Mouse (Mus musculus): Measurements from ENCODE around the gene Olfr804. TPM values are rescaled to one million over a fixed set of nuclear protein-coding genes. Genes with fewer than 3 reads are reported as not detected.

Gene Olfr804
- polyA plus RNA-seq (2015; fragmentation: Nextera tagmentation; extraction: Ambion mirVana): not detected in 2 replicates

GRCm38 (mm10) chr10:129702910-129703309 is at the start of gene Olfr804:
Gene Olfr804, plus strand, starts transcription at chr10:129703210.
- Histone ChIP-seq H3K4me1 (no peaks in the 10 kb centered on the region), H3K4me3 (replicated peaks) (no peak within 1 kb of the TSS), H3K4me2 (no peak within 1 kb of the TSS), H3K27ac (replicated peaks) (no peak within 1 kb of the TSS), H3K36me3 (no peaks in the 10 kb centered on the region), H3K27me3 (replicated peaks) (no peaks in the 10 kb centered on the region), H3K9ac (replicated peaks) (no peak within 1 kb of the TSS), H3K9me3 (replicated peaks) (no peaks in the 10 kb centered on the region)
- no peak for ATAC-seq (ENCODE audit: low FRiP score)

GRCm38 (mm10) chr10:129657394-129657793 is 45.6 kb upstream of the Olfr804 start, which contains the start of gene Olfr800:
Gene Olfr800, plus strand, starts transcription at chr10:129657694.
- no peak within 1 kb of the TSS for H3K4me2 ChIP-seq
- H3K4me1 ChIP-seq: no peaks in the 10 kb centered on the region

GRCm38 (mm10) chr10:129673765-129674164 is 29.2 kb upstream of the Olfr804 start, which contains the start of gene Olfr801:
Gene Olfr801, minus strand, starts transcription at chr10:129673865.
- H3K9me3 ChIP-seq (replicated peaks): no peaks in the 10 kb centered on the region
- H3K36me3 ChIP-seq: no peaks in the 10 kb centered on the region
- no peaks in the 10 kb centered on the region for H3K27me3 ChIP-seq (replicated peaks)
- no peaks in the 10 kb centered on the region for H3K4me1 ChIP-seq
- no peak for ATAC-seq (ENCODE audit: low FRiP score)
- H3K9ac ChIP-seq (replicated peaks): no peak within 1 kb of the TSS
- no peak within 1 kb of the TSS for H3K27ac ChIP-seq (replicated peaks)
- 85% methylated on average over 1 of the region's 1 CpGs for WGBS
- no peak within 1 kb of the TSS for H3K4me3 ChIP-seq (replicated peaks)
- H3K4me2 ChIP-seq: no peak within 1 kb of the TSS

More at GRCm38 (mm10) chr10:129657394-129657793, 45.6 kb upstream of the Olfr804 start, which contains the start of gene Olfr800:
- ATAC-seq (ENCODE audit: low FRiP score): no peak
- H3K36me3 ChIP-seq: no peaks in the 10 kb centered on the region
- H3K9ac ChIP-seq (replicated peaks): no peak within 1 kb of the TSS
- H3K9me3 ChIP-seq (replicated peaks): no peaks in the 10 kb centered on the region
- no peak within 1 kb of the TSS for H3K4me3 ChIP-seq (replicated peaks)
- no peaks in the 10 kb centered on the region for H3K27me3 ChIP-seq (replicated peaks)
- no peak within 1 kb of the TSS for H3K27ac ChIP-seq (replicated peaks)

GRCm38 (mm10) chr10:129688069-129688468 is 14.9 kb upstream of the Olfr804 start, which contains the start of gene Olfr802:
Gene Olfr802, minus strand, starts transcription at chr10:129688169.
- no peaks in the 10 kb centered on the region for H3K9me3 ChIP-seq (replicated peaks)
- H3K9ac ChIP-seq (replicated peaks): no peak within 1 kb of the TSS
- H3K4me3 ChIP-seq (replicated peaks): no peak within 1 kb of the TSS
- no peak within 1 kb of the TSS for H3K4me2 ChIP-seq
- no peaks in the 10 kb centered on the region for H3K27me3 ChIP-seq (replicated peaks)
- no peaks in the 10 kb centered on the region for H3K36me3 ChIP-seq
- no peaks in the 10 kb centered on the region for H3K4me1 ChIP-seq
- no peak for ATAC-seq (ENCODE audit: low FRiP score)
- H3K27ac ChIP-seq (replicated peaks): no peak within 1 kb of the TSS
- WGBS: 56% methylated on average over 1 of the region's 1 CpGs

- no peaks in the 10 kb centered on the region for H3K36me3 ChIP-seq
- no peak within 1 kb of the TSS for H3K9ac ChIP-seq (replicated peaks)
- no peak for ATAC-seq (ENCODE audit: low FRiP score)
- no peak within 1 kb of the TSS for H3K4me3 ChIP-seq (replicated peaks)
- no peak within 1 kb of the TSS for H3K4me2 ChIP-seq
- H3K27ac ChIP-seq (replicated peaks): no peak within 1 kb of the TSS
- no peaks in the 10 kb centered on the region for H3K4me1 ChIP-seq
- no peaks in the 10 kb centered on the region for H3K9me3 ChIP-seq (replicated peaks)
- no peaks in the 10 kb centered on the region for H3K27me3 ChIP-seq (replicated peaks)
- WGBS: 81% methylated on average over 2 of the region's 2 CpGs
Observed at GRCm38 (mm10) chr10:129694186-129694585, 8.8 kb upstream of the Olfr804 start, which contains the start of gene Olfr803. Gene Olfr803, minus strand, starts transcription at chr10:129694286.

GRCm38 (mm10) chr10:129729275-129729674 is 26.3 kb downstream of the Olfr804 start, which contains the start of gene Olfr805:
Gene Olfr805, minus strand, starts transcription at chr10:129729375.
- no peak within 1 kb of the TSS for H3K9ac ChIP-seq (replicated peaks)
- H3K4me1 ChIP-seq: no peaks in the 10 kb centered on the region
- no peaks in the 10 kb centered on the region for H3K36me3 ChIP-seq
- no peak within 1 kb of the TSS for H3K4me3 ChIP-seq (replicated peaks)
- no peak within 1 kb of the TSS for H3K27ac ChIP-seq (replicated peaks)
- no peaks in the 10 kb centered on the region for H3K9me3 ChIP-seq (replicated peaks)
- no peaks in the 10 kb centered on the region for H3K27me3 ChIP-seq (replicated peaks)
- WGBS: 100% methylated on average over 2 of the region's 2 CpGs
- no peak for ATAC-seq (ENCODE audit: low FRiP score)
- H3K4me2 ChIP-seq: no peak within 1 kb of the TSS

- Histone ChIP-seq H3K4me1 (no peaks in the 10 kb centered on the region), H3K9ac (replicated peaks) (no peak within 1 kb of the TSS), H3K27ac (replicated peaks) (no peak within 1 kb of the TSS), H3K27me3 (replicated peaks) (no peaks in the 10 kb centered on the region), H3K36me3 (no peaks in the 10 kb centered on the region), H3K9me3 (replicated peaks) (no peaks in the 10 kb centered on the region), H3K4me2 (no peak within 1 kb of the TSS), H3K4me3 (replicated peaks) (no peak within 1 kb of the TSS)
- ATAC-seq (ENCODE audit: low FRiP score): no peak
Observed at GRCm38 (mm10) chr10:129741821-129742220, 38.8 kb downstream of the Olfr804 start, which contains the start of gene Olfr806. Gene Olfr806, minus strand, starts transcription at chr10:129741921.

- WGBS: 90% methylated on average over 1 of the region's 1 CpGs
- H3K27ac ChIP-seq (replicated peaks): no peak within 1 kb of the TSS
- H3K36me3 ChIP-seq: no peaks in the 10 kb centered on the region
- no peak within 1 kb of the TSS for H3K4me3 ChIP-seq (replicated peaks)
- ATAC-seq (ENCODE audit: low FRiP score): no peak
- H3K27me3 ChIP-seq (replicated peaks): no peaks in the 10 kb centered on the region
- no peak within 1 kb of the TSS for H3K9ac ChIP-seq (replicated peaks)
- no peaks in the 10 kb centered on the region for H3K4me1 ChIP-seq
- H3K4me2 ChIP-seq: no peak within 1 kb of the TSS
- no peaks in the 10 kb centered on the region for H3K9me3 ChIP-seq (replicated peaks)
Observed at GRCm38 (mm10) chr10:129757693-129758092, 54.7 kb downstream of the Olfr804 start, which contains the start of gene Olfr807. Gene Olfr807, minus strand, starts transcription at chr10:129757793.

Small RNA genes lying within 50 kb of the gene (microRNA-seq; reads per million reads assigned to microRNA genes)
- gene Gm24485: not detected

Other genes with a start within 250 kb of the Olfr804 start
- not detected in 2 replicates for gene Olfr787, start 241.3 kb upstream of the Olfr804 start, polyA plus RNA-seq (2015; fragmentation: Nextera tagmentation; extraction: Ambion mirVana)
- gene Olfr788, start 232.2 kb upstream of the Olfr804 start, polyA plus RNA-seq (2015; fragmentation: Nextera tagmentation; extraction: Ambion mirVana): not detected in 2 replicates
- gene Olfr789, start 218.5 kb upstream of the Olfr804 start, polyA plus RNA-seq (2015; fragmentation: Nextera tagmentation; extraction: Ambion mirVana): not detected in 2 replicates
- gene Olfr790, start 204.7 kb upstream of the Olfr804 start, polyA plus RNA-seq (2015; fragmentation: Nextera tagmentation; extraction: Ambion mirVana): not detected in 2 replicates
- not detected in 2 replicates for gene Olfr791, start 181.4 kb upstream of the Olfr804 start, polyA plus RNA-seq (2015; fragmentation: Nextera tagmentation; extraction: Ambion mirVana)
- gene Olfr792, start 164.0 kb upstream of the Olfr804 start, polyA plus RNA-seq (2015; fragmentation: Nextera tagmentation; extraction: Ambion mirVana): not detected in 2 replicates
- gene Olfr794, start 135.6 kb upstream of the Olfr804 start, polyA plus RNA-seq (2015; fragmentation: Nextera tagmentation; extraction: Ambion mirVana): not detected in 2 replicates
- gene Olfr796, start 90.6 kb upstream of the Olfr804 start, polyA plus RNA-seq (2015; fragmentation: Nextera tagmentation; extraction: Ambion mirVana): not detected in 2 replicates
- gene Olfr798, start 75.3 kb upstream of the Olfr804 start, polyA plus RNA-seq (2015; fragmentation: Nextera tagmentation; extraction: Ambion mirVana): not detected in 2 replicates
- not detected in 2 replicates for gene Olfr799, start 65.7 kb upstream of the Olfr804 start, polyA plus RNA-seq (2015; fragmentation: Nextera tagmentation; extraction: Ambion mirVana)
- not detected in 2 replicates for gene Olfr800, start 45.5 kb upstream of the Olfr804 start, polyA plus RNA-seq (2015; fragmentation: Nextera tagmentation; extraction: Ambion mirVana)
- not detected in 2 replicates for gene Olfr801, start 29.3 kb upstream of the Olfr804 start, polyA plus RNA-seq (2015; fragmentation: Nextera tagmentation; extraction: Ambion mirVana)
- gene Olfr802, start 15.0 kb upstream of the Olfr804 start, polyA plus RNA-seq (2015; fragmentation: Nextera tagmentation; extraction: Ambion mirVana): 0.08 TPM in 1 of 2 replicates, not detected in the other
- not detected in 2 replicates for gene Olfr803, start 8.9 kb upstream of the Olfr804 start, polyA plus RNA-seq (2015; fragmentation: Nextera tagmentation; extraction: Ambion mirVana)
- not detected in 2 replicates for gene Olfr805, start 26.2 kb downstream of the Olfr804 start, polyA plus RNA-seq (2015; fragmentation: Nextera tagmentation; extraction: Ambion mirVana)
- not detected in 2 replicates for gene Olfr806, start 38.7 kb downstream of the Olfr804 start, polyA plus RNA-seq (2015; fragmentation: Nextera tagmentation; extraction: Ambion mirVana)
- not detected in 2 replicates for gene Olfr807, start 54.6 kb downstream of the Olfr804 start, polyA plus RNA-seq (2015; fragmentation: Nextera tagmentation; extraction: Ambion mirVana)
- not detected in 2 replicates for gene Olfr808, start 62.3 kb downstream of the Olfr804 start, polyA plus RNA-seq (2015; fragmentation: Nextera tagmentation; extraction: Ambion mirVana)
- not detected in 2 replicates for gene Olfr809, start 71.4 kb downstream of the Olfr804 start, polyA plus RNA-seq (2015; fragmentation: Nextera tagmentation; extraction: Ambion mirVana)
- gene Olfr810, start 91.7 kb downstream of the Olfr804 start, polyA plus RNA-seq (2015; fragmentation: Nextera tagmentation; extraction: Ambion mirVana): not detected in 2 replicates
- not detected in 2 replicates for gene Olfr811, start 101.2 kb downstream of the Olfr804 start, polyA plus RNA-seq (2015; fragmentation: Nextera tagmentation; extraction: Ambion mirVana)
- not detected in 2 replicates for gene Olfr812, start 142.9 kb downstream of the Olfr804 start, polyA plus RNA-seq (2015; fragmentation: Nextera tagmentation; extraction: Ambion mirVana)
- not detected in 2 replicates for gene Olfr813, start 152.2 kb downstream of the Olfr804 start, polyA plus RNA-seq (2015; fragmentation: Nextera tagmentation; extraction: Ambion mirVana)
- not detected in 2 replicates for gene Olfr814, start 176.6 kb downstream of the Olfr804 start, polyA plus RNA-seq (2015; fragmentation: Nextera tagmentation; extraction: Ambion mirVana)
- gene Olfr815, start 202.7 kb downstream of the Olfr804 start, polyA plus RNA-seq (2015; fragmentation: Nextera tagmentation; extraction: Ambion mirVana): not detected in 2 replicates
- gene Olfr816, start 212.4 kb downstream of the Olfr804 start, polyA plus RNA-seq (2015; fragmentation: Nextera tagmentation; extraction: Ambion mirVana): not detected in 2 replicates
- gene Olfr818, start 245.9 kb downstream of the Olfr804 start, polyA plus RNA-seq (2015; fragmentation: Nextera tagmentation; extraction: Ambion mirVana): not detected in 2 replicates

All from neural tube, embryonic 15.5 days (tissue).